Mouse (Mus musculus): Measurements from ENCODE around the gene Gm10974. TPM values are rescaled to one million over a fixed set of nuclear protein-coding genes. Genes with fewer than 3 reads are reported as not detected.

Gm10974 gene
- not detected for polyA plus RNA-seq (2014; fragmentation: Illumina TruSeq; extraction: RNeasy Lipid Tissue Mini Kit (QIAGEN cat#74804); ENCODE audit: low read depth, low replicate concordance)

DNA sequence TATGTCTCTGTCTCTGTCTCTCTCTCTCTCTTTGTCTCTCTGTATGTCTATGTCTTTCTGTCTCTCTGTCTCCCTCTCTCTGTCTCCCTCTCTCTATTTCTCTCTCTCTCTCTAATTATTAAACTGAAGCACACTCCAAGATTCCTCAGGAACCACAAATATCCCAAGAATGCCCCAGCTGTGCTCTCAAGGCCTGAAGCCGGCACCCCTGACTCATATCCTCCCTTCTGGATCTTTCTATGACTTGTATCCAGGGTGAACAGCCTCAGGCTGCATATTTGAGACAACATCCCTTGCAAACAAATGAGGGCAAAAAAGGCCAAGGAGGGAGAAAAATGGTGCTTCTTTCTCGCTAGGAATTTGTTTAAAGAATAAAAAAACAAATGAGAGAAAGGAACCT lies at the start of gene Gm10974:
Gene Gm10974 (plus strand): TSS at position 2 of the 400 bp plus-strand sequence.

DNA sequence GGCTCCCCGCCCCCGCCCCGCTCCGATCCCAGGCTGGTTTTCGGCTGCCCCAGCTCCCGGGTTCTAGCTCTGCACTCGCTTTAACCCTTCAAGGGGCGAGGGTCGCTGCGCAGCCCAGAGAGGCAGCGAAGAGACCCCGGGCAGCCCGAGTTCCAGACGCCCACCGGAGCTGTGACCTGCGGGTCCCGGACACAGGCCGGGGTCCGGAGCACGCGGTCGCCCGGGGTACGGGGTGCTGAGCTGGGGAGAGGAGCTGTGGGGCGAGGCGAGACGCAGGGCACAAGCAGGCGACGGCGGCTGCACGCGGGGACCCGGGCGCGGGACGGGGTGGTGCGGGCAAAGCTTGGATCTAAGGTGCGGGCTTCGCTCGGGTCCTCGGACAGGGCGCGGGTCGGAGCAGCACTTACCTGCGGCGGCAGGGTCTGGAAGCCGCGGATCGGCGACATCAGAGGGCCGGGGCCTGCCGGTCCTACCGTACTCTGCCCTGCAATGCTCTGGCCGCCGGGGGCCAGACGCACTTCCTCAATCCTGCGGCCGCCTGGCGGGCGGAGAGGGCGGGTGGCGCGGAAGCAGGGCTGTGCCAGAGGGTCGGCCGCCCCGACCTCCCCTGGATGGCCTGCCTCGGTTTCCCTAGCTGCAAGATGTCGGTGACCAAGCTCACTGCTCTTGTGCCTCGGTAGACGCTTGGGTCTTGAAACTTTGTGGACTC lies 22.3 kb downstream of the Gm10974 start, which contains the start of gene Lrrk1:
Gene Lrrk1 (minus strand): TSS at position 538 of the 709 bp plus-strand sequence.

DNA sequence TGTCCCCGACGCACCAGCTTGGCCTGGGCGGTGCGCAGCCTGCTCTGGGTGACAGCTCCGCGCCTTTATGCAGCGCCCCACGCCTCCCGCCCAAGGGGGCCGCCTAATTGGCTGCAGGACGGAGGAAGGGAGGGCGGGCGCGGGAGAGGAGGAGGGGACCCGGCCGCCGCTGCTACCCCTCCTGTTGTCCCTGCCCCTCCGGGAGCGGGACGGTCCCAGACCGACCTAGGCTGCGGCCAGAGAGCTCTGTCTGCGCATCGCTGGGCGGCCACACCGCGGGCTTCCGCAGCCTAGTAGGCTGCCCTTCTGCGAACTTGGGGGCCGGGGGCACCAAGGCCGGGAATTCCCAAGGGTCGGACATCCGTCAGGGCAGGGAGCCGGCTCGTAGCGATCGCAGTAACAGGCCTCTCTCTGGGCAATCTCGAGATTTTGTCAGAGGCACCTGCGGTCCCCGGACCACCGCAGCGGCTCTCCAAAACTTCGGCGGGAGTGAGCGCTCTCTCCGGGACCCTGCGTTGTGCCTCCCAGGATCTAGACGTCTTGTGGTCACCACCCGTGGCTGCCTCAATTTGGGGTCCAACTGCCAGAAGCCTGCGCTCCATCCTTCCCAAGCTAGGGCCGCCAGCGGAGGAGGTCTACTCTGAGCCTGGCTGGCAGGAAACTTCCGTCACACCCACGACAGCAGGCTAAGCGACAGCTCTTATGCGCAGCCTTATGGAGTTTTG lies 61.9 kb downstream of the Gm10974 start, which contains the start of gene Aldh1a3:
Gene Aldh1a3 (minus strand): TSS at position 81 of the 725 bp plus-strand sequence.

Other genes starting within 250 kb of the Gm10974 start
- gene Lrrk1, start 22.4 kb downstream of the Gm10974 start, polyA plus RNA-seq (2014; fragmentation: Illumina TruSeq; extraction: RNeasy Lipid Tissue Mini Kit (QIAGEN cat#74804); ENCODE audit: low read depth, low replicate concordance): 2.2 TPM
- 10.7 TPM for gene Aldh1a3, start 61.6 kb downstream of the Gm10974 start, polyA plus RNA-seq (2014; fragmentation: Illumina TruSeq; extraction: RNeasy Lipid Tissue Mini Kit (QIAGEN cat#74804); ENCODE audit: low read depth, low replicate concordance)

Data from adrenal gland, adult 10 weeks (tissue).